Mouse (Mus musculus): ENCODE measurements around the gene Duoxa1. TPM values are rescaled to one million over a fixed set of nuclear protein-coding genes. Genes with fewer than 3 reads are reported as not detected.

Gene Duoxa1
- total RNA-seq (2023) = not detected

GRCm38 (mm10) chr2:122313536-122313935 is at the start of gene Duoxa1:
Duoxa1 (minus strand) TSS chr2:122313730.

GRCm38 (mm10) chr2:122315372-122315771 is 1.8 kb upstream of the Duoxa1 start, which contains the start of gene Duox1:
Duox1 (plus strand) TSS chr2:122315672.

GRCm38 (mm10) chr2:122298596-122299490 is 14.7 kb downstream of the Duoxa1 start, which contains the start of gene Duoxa2:
Duoxa2 (plus strand) TSS chr2:122298900.

GRCm38 (mm10) chr2:122298096-122298499 is 15.4 kb downstream of the Duoxa1 start, which contains the start of gene Duox2:
Duox2 (minus strand) TSS chr2:122298449.

Other genes starting within 250 kb of the Duoxa1 start
- gene Spg11, start 195.3 kb downstream of the Duoxa1 start, total RNA-seq (2023) = 10 to 100 TPM; 31.6 to 31.7 TPM
- 1,000 to 10,000 TPM; 1,480 to 1,487 TPM for gene B2m, start 166.0 kb downstream of the Duoxa1 start, total RNA-seq (2023)
- under 1 TPM; 0.42 to 0.61 TPM for gene Trim69, start 153.0 kb downstream of the Duoxa1 start, total RNA-seq (2023)
- gene Patl2, start 127.5 kb downstream of the Duoxa1 start, total RNA-seq (2023) = not detected
- not detected for gene Terb2, start 127.5 kb downstream of the Duoxa1 start, total RNA-seq (2023)
- gene Sord, start 79.0 kb downstream of the Duoxa1 start, total RNA-seq (2023) = 1 to 10 TPM; 5.6 to 7.1 TPM
- not detected for gene Duox2, start 15.3 kb downstream of the Duoxa1 start, total RNA-seq (2023)
- gene Duoxa2, start 14.8 kb downstream of the Duoxa1 start, total RNA-seq (2023) = not detected
- gene Duox1, start 1.9 kb upstream of the Duoxa1 start, total RNA-seq (2023) = not detected
- gene Shf, start 55.4 kb upstream of the Duoxa1 start, total RNA-seq (2023) = 1 to 10 TPM; 3.6 to 4.0 TPM
- 100 to 1,000 TPM; 122 to 141 TPM for gene Slc28a2, start 112.7 kb upstream of the Duoxa1 start, total RNA-seq (2023)
- gene Gm14085, start 171.2 kb upstream of the Duoxa1 start, total RNA-seq (2023) = 1 to 10 TPM; 2.7 to 3.8 TPM